Mouse (Mus musculus): ENCODE measurements around the gene Duox2. TPM values are rescaled to one million over a fixed set of nuclear protein-coding genes. Genes with fewer than 3 reads are reported as not detected.
"Not testable (repeated sequence)": the region's sequence is repeated elsewhere in the genome, so short reads cannot be mapped to it uniquely, and the experiment has no call there.

Gene Duox2
- polyA plus RNA-seq (2021): 0.01 TPM

- ChIA-PET CTCF (no interaction called here), POLR2A (interaction anchor here (0.6 kb wide), 1 partner anchor 214 kb away, joined by 3 read pairs; no protein-coding TSS in a partner anchor)
- DNase-seq (ENCODE audit: low read depth, low spot score) (no peak), ATAC-seq (no peak)
- peaks cover 31% of the 10 kb centered on the region for H3K27me3 ChIP-seq
- no peak for TF ChIP-seq CTCF (IDR thresholded peaks at IDR 0.05)
- in situ Hi-C loops (cut with MboI; ENCODE audit: low pct_unique_long_range_greater_than_20kb): no loop called here
Measured at GRCm38 (mm10) chr2:122298096-122298499, at the start of gene Duox2. TSS of gene Duox2 (minus strand) at chr2:122298449.

- in situ Hi-C loops (cut with MboI; ENCODE audit: low pct_unique_long_range_greater_than_20kb): no loop called here
- DNase-seq (ENCODE audit: low read depth, low spot score) (no peak), ATAC-seq (no peak)
- CTCF ChIA-PET: interaction anchor here (0.7 to 3.1 kb wide), 9 partner anchors 10 to 45 kb away, joined by 3 to 19 read pairs (median 4); no protein-coding TSS in a partner anchor
- POLR2A ChIA-PET: no interaction called here
- no peak for TF ChIP-seq CTCF (IDR thresholded peaks at IDR 0.05)
- no peaks in the 10 kb centered on the region for H3K27me3 ChIP-seq
Measured at GRCm38 (mm10) chr2:122347257-122347656, 49.0 kb upstream of the Duox2 start.

- CTCF ChIA-PET: interaction anchor here (1.1 to 3.1 kb wide), 6 partner anchors 11 to 37 kb away, joined by 3 to 19 read pairs (median 4); no protein-coding TSS in a partner anchor
Measured at GRCm38 (mm10) chr2:122346164-122346563, 47.9 kb upstream of the Duox2 start.

GRCm38 (mm10) chr2:122345106-122345893 lies 47.1 kb upstream of the Duox2 start:
- in situ Hi-C loops (cut with MboI; ENCODE audit: low pct_unique_long_range_greater_than_20kb): no loop called here

More at GRCm38 (mm10) chr2:122346164-122346563, 47.9 kb upstream of the Duox2 start:
- in situ Hi-C loops (cut with MboI; ENCODE audit: low pct_unique_long_range_greater_than_20kb); DNase-seq (ENCODE audit: low read depth, low spot score); H3K27me3 ChIP-seq; ATAC-seq: not testable (repeated sequence)
- POLR2A ChIA-PET: interaction anchor here (0.9 kb wide), 1 partner anchor 30 kb away, joined by 3 read pairs; no protein-coding TSS in a partner anchor

GRCm38 (mm10) chr2:122337291-122337690 lies 39.0 kb upstream of the Duox2 start:
- CTCF ChIA-PET: no interaction called here
- no peak for DNase-seq (ENCODE audit: low read depth, low spot score)
- in situ Hi-C loops (cut with MboI; ENCODE audit: low pct_unique_long_range_greater_than_20kb): no loop called here
- POLR2A ChIA-PET: no interaction called here
- H3K27me3 ChIP-seq: no peaks in the 10 kb centered on the region
- ATAC-seq: no peak
- no peak for TF ChIP-seq CTCF (IDR thresholded peaks at IDR 0.05)

More at GRCm38 (mm10) chr2:122345106-122345893, 47.1 kb upstream of the Duox2 start:
- ATAC-seq: no peak
- CTCF ChIA-PET: interaction anchor here (1.5 kb wide), 1 partner anchor 36 kb away, joined by 4 read pairs; no protein-coding TSS in a partner anchor
- DNase-seq (ENCODE audit: low read depth, low spot score): no peak
- TF ChIP-seq CTCF (IDR thresholded peaks at IDR 0.05): no peak
- POLR2A ChIA-PET: no interaction called here
- H3K27me3 ChIP-seq: no peaks in the 10 kb centered on the region

GRCm38 (mm10) chr2:122334170-122334569 lies 35.9 kb upstream of the Duox2 start:
- POLR2A ChIA-PET: no interaction called here
- no peak for TF ChIP-seq CTCF (IDR thresholded peaks at IDR 0.05)
- no peaks in the 10 kb centered on the region for H3K27me3 ChIP-seq
- CTCF ChIA-PET: interaction anchor here (1.6 kb wide), 1 partner anchor 14 kb away, joined by 3 read pairs; no protein-coding TSS in a partner anchor
- ATAC-seq: no peak
- DNase-seq (ENCODE audit: low read depth, low spot score): no peak
- in situ Hi-C loops (cut with MboI; ENCODE audit: low pct_unique_long_range_greater_than_20kb): no loop called here

GRCm38 (mm10) chr2:122332222-122332621 lies 34.0 kb upstream of the Duox2 start:
- no peak for DNase-seq (ENCODE audit: low read depth, low spot score)
- CTCF ChIA-PET: no interaction called here
- POLR2A ChIA-PET: no interaction called here
- no peak for TF ChIP-seq CTCF (IDR thresholded peaks at IDR 0.05)
- H3K27me3 ChIP-seq: no peaks in the 10 kb centered on the region
- ATAC-seq: no peak
- in situ Hi-C loops (cut with MboI; ENCODE audit: low pct_unique_long_range_greater_than_20kb): no loop called here

GRCm38 (mm10) chr2:122330317-122330716 lies 32.1 kb upstream of the Duox2 start:
- ATAC-seq; DNase-seq (ENCODE audit: low read depth, low spot score); H3K27me3 ChIP-seq; CTCF ChIA-PET; in situ Hi-C loops (cut with MboI; ENCODE audit: low pct_unique_long_range_greater_than_20kb); POLR2A ChIA-PET: not testable (repeated sequence)

GRCm38 (mm10) chr2:122327986-122328385 lies 29.7 kb upstream of the Duox2 start:
- TF ChIP-seq CTCF (IDR thresholded peaks at IDR 0.05): no peak
- no peaks in the 10 kb centered on the region for H3K27me3 ChIP-seq
- in situ Hi-C loops (cut with MboI; ENCODE audit: low pct_unique_long_range_greater_than_20kb): no loop called here
- no peak for DNase-seq (ENCODE audit: low read depth, low spot score)
- ChIA-PET POLR2A (interaction anchor here (0.8 kb wide), 1 partner anchor 12 kb away, joined by 3 read pairs; the partner anchor contains the start of gene Duox1), CTCF (interaction anchor here (0.7 to 2.2 kb wide), 3 partner anchors 12 to 25 kb away, joined by 3 to 7 read pairs (median 4); no protein-coding TSS in a partner anchor)
- peak; percentile 73 for ATAC-seq

- in situ Hi-C loops (cut with MboI; ENCODE audit: low pct_unique_long_range_greater_than_20kb): no loop called here
- ATAC-seq: no peak
- no peak for DNase-seq (ENCODE audit: low read depth, low spot score)
- ChIA-PET POLR2A (interaction anchor here (0.7 kb wide), 1 partner anchor 74 kb away, joined by 4 read pairs; no protein-coding TSS in a partner anchor), CTCF (interaction anchor here (0.8 to 2.0 kb wide), 3 partner anchors 10 to 43 kb away, joined by 3 to 6 read pairs (median 3); partner anchors contain the start of gene Duox1)
- no peak for TF ChIP-seq CTCF (IDR thresholded peaks at IDR 0.05)
- no peaks in the 10 kb centered on the region for H3K27me3 ChIP-seq
Measured at GRCm38 (mm10) chr2:122325361-122325760, 27.1 kb upstream of the Duox2 start.

- ATAC-seq (no peak), DNase-seq (ENCODE audit: low read depth, low spot score) (no peak)
- in situ Hi-C loops (cut with MboI; ENCODE audit: low pct_unique_long_range_greater_than_20kb): no loop called here
- ChIA-PET POLR2A (no interaction called here), CTCF (no interaction called here)
- no peaks in the 10 kb centered on the region for H3K27me3 ChIP-seq
- no peak for TF ChIP-seq CTCF (IDR thresholded peaks at IDR 0.05)
Measured at GRCm38 (mm10) chr2:122324586-122324985, 26.3 kb upstream of the Duox2 start.

All from Patski (cell line).